28 mouse cellular contexts compared by ENCODE assay signal in the genomic region with DNA sequence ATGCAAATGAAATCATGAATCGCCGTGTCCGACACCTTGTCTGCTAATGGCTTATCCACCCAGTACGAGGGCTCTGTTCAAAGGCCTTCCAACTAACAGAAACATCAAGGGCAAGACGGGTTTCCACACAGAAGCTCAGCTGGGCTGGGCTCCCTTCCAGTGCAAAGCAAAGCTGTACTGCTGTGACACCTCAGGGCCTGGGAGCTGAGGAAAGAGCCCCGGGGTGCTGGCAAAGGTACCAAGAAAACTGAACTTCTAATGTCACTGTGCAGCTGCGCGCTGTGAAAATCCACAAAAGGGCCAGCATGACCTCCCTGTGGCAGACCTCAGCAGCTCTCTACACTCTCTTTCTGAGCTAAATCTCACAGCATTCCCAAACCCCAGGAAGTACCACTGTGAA.
DNase-seq lines count a peak whose midpoint lies in the region; ATAC-seq and TF ChIP-seq lines count a peak whose summit lies in the region.
"Had no signal": no experiment of that assay in that cellular context is flagged by ENCODE, and none has a peak within 500 bp of the region (broad histone marks: within the 10 kb centered on the region; RNA-seq: fewer than 3 reads in every experiment).

No protein-coding gene starts in this region.

- no peak overlapping the region for H3K27ac ChIP-seq in forebrain, embryonic 16.5 days (ENCODE audit: low read length)
- no peak overlapping the region for H3K27ac ChIP-seq in forebrain, postnatal 0 days (ENCODE audit: low read depth, low read length)
- H3K27ac ChIP-seq: heart, embryonic 13.5 days; hindbrain, embryonic 15.5 days; limb, embryonic 12.5 days; liver, embryonic 15.5 days; neural tube, embryonic 15.5 days; stomach, postnatal 0 days had no signal

- DNase-seq in adrenal gland, postnatal 10 days, result peak; percentile 5
- no peak for DNase-seq in adrenal gland, adult 2 months
- DNase-seq in forebrain, postnatal 0 days, result no peak
- DNase-seq in left cerebral cortex, postnatal 4 days, result peak; percentile 45
- DNase-seq in left cerebral cortex, postnatal 14 days (ENCODE audit: low spot score in 2 of 2), result no peak
- DNase-seq in R1 (ENCODE audit: low read depth, low spot score), result peak; percentile 31
- no peak for DNase-seq in right cerebral cortex, postnatal 25 days
- DNase-seq: cerebellum, adult 11 months; cerebellum, adult 9-11 months; gastrocnemius, postnatal 14 days; heart, postnatal 10 days; kidney, adult 18-20 months; lung, embryonic 14.5 days; lung, postnatal 14 days; spleen, adult 18-20 months; thymus, adult 18-20 months; thymus, postnatal 25 days had no signal

- no peak overlapping the region for H3K4me2 ChIP-seq in forebrain, embryonic 16.5 days (ENCODE audit: low read length)
- no peak overlapping the region for H3K4me2 ChIP-seq in forebrain, postnatal 0 days (ENCODE audit: low read depth)
- H3K4me2 ChIP-seq: heart, embryonic 13.5 days; hindbrain, embryonic 15.5 days; limb, embryonic 12.5 days; liver, embryonic 15.5 days; lung, embryonic 14.5 days; neural tube, embryonic 15.5 days had no signal

- peaks cover 19% of the 10 kb centered on the region for H3K4me1 ChIP-seq in forebrain, embryonic 16.5 days (replicated peaks; ENCODE audit: control insufficient read depth, insufficient read depth, low read length)
- peaks cover 7% of the 10 kb centered on the region; the same call in 1 of the 2 replicates for H3K4me1 ChIP-seq in forebrain, postnatal 0 days (ENCODE audit: insufficient read depth)
- H3K4me1 ChIP-seq: heart, embryonic 13.5 days; limb, embryonic 12.5 days; liver, embryonic 15.5 days had no signal

- H3K9me3 ChIP-seq in forebrain, embryonic 16.5 days (ENCODE audit: control insufficient read depth, low read length), result no peaks in the 10 kb centered on the region
- no peaks in the 10 kb centered on the region for H3K9me3 ChIP-seq in forebrain, postnatal 0 days (ENCODE audit: low read length)
- H3K9me3 ChIP-seq: G1E; heart, embryonic 13.5 days; hindbrain, embryonic 15.5 days; limb, embryonic 12.5 days; liver, embryonic 15.5 days; neural tube, embryonic 15.5 days had no signal

- no peaks in the 10 kb centered on the region for H3K27me3 ChIP-seq in forebrain, embryonic 16.5 days (replicated peaks; ENCODE audit: control insufficient read depth, insufficient read depth, low read length)
- no peaks in the 10 kb centered on the region for H3K27me3 ChIP-seq in forebrain, postnatal 0 days (ENCODE audit: insufficient read depth, low read length)
- H3K27me3 ChIP-seq: CH12.LX; heart, embryonic 13.5 days; hindbrain, embryonic 15.5 days; limb, embryonic 12.5 days; liver, embryonic 15.5 days; neural tube, embryonic 15.5 days had no signal

- ATAC-seq in forebrain, embryonic 16.5 days, result peak; percentile 51
- ATAC-seq in forebrain, postnatal 0 days, result no peak
- ATAC-seq: Patski had no signal

- no peaks in the 10 kb centered on the region for H3K36me3 ChIP-seq in forebrain, embryonic 16.5 days (ENCODE audit: control insufficient read depth, insufficient read depth)
- no peaks in the 10 kb centered on the region for H3K36me3 ChIP-seq in forebrain, postnatal 0 days (ENCODE audit: insufficient read depth)
- H3K36me3 ChIP-seq: G1E; heart, embryonic 13.5 days; hindbrain, embryonic 15.5 days; limb, embryonic 12.5 days; liver, embryonic 15.5 days; neural tube, embryonic 15.5 days had no signal

- no peak overlapping the region for H3K9ac ChIP-seq in forebrain, embryonic 16.5 days (replicated peaks; ENCODE audit: low read depth, low read length)
- H3K9ac ChIP-seq in forebrain, postnatal 0 days, result no peak overlapping the region
- H3K9ac ChIP-seq: heart, embryonic 13.5 days; hindbrain, embryonic 15.5 days; limb, embryonic 12.5 days; liver, embryonic 15.5 days; lung, embryonic 14.5 days; neural tube, embryonic 15.5 days had no signal

- 9% methylated on average over 8 of the region's 8 CpGs for WGBS in forebrain, embryonic 16.5 days
- 15% methylated on average over 8 of the region's 8 CpGs for WGBS in forebrain, postnatal 0 days

- no peak for TF ChIP-seq CTCF in forebrain, postnatal 0 days (IDR thresholded peaks at IDR 0.05; ENCODE audit: low read depth)

- no peak overlapping the region for H3K4me3 ChIP-seq in forebrain, embryonic 16.5 days (replicated peaks; ENCODE audit: low read length)
- H3K4me3 ChIP-seq in forebrain, postnatal 0 days (ENCODE audit: low read depth, low read length), result no peak overlapping the region
- H3K4me3 ChIP-seq: erythroblast, embryonic 14.5 days; heart, embryonic 13.5 days; hindbrain, embryonic 15.5 days; limb, embryonic 12.5 days; liver, embryonic 15.5 days; neural tube, embryonic 15.5 days had no signal

- intact Hi-C loops in left cerebral cortex, postnatal 4 days (cut with DNase I), result no loop called here
- intact Hi-C loops in left cerebral cortex, postnatal 14 days (cut with DNase I), result no loop called here

Comparison
In these comparisons a context has a peak if more than half of its experiments do, and no peak if none do; other contexts are left out.
1. DNase-seq: peak in adrenal gland, postnatal 10 days (single experiment), left cerebral cortex, postnatal 4 days (single experiment) and R1 (single experiment); none in adrenal gland, adult 2 months (single experiment), forebrain, postnatal 0 days (single experiment), left cerebral cortex, postnatal 14 days (0 of 2) and right cerebral cortex, postnatal 25 days (single experiment).